20 mouse cellular contexts compared by ENCODE assay signal in genomic region chr9:86438337-86439009, GRCm38 (mm10). TPM values are rescaled to one million over a fixed set of nuclear protein-coding genes. Genes with fewer than 3 reads are reported as not detected.
DNase-seq lines count a peak whose midpoint lies in the region; ATAC-seq and TF ChIP-seq lines count a peak whose summit lies in the region.
"Had no signal": no experiment of that assay in that cellular context is flagged by ENCODE, and none has a peak within 500 bp of the region (broad histone marks: within the 10 kb centered on the region; RNA-seq: fewer than 3 reads in every experiment).

No protein-coding gene starts in this region.

- intact Hi-C loops in heart, postnatal 14 days (cut with DNase I): no loop called here

- H3K27me3 ChIP-seq in heart, embryonic 13.5 days (replicated peaks): no peaks in the 10 kb centered on the region
- H3K27me3 ChIP-seq in lung, embryonic 15.5 days: no peaks in the 10 kb centered on the region
- H3K27me3 ChIP-seq in hindbrain, postnatal 0 days (ENCODE audit: insufficient read depth, low read length): no peaks in the 10 kb centered on the region
- H3K27me3 ChIP-seq in midbrain, postnatal 0 days (ENCODE audit: insufficient read depth, low read length): no peaks in the 10 kb centered on the region
- H3K27me3 ChIP-seq: embryonic facial prominence, embryonic 15.5 days; hindbrain, embryonic 15.5 days; limb, embryonic 13.5 days; liver, embryonic 15.5 days had no signal

- H3K9me3 ChIP-seq in heart, embryonic 13.5 days: no peaks in the 10 kb centered on the region
- no peaks in the 10 kb centered on the region for H3K9me3 ChIP-seq in lung, embryonic 15.5 days
- no peaks in the 10 kb centered on the region for H3K9me3 ChIP-seq in hindbrain, postnatal 0 days (ENCODE audit: low read length)
- no peaks in the 10 kb centered on the region for H3K9me3 ChIP-seq in midbrain, postnatal 0 days (ENCODE audit: low read length)
- H3K9me3 ChIP-seq: embryonic facial prominence, embryonic 15.5 days; forebrain, embryonic 10.5 days; hindbrain, embryonic 15.5 days; limb, embryonic 13.5 days; liver, embryonic 15.5 days had no signal

- peak overlapping the region; percentile 63 for H3K27ac ChIP-seq in heart, embryonic 13.5 days (replicated peaks)
- H3K27ac ChIP-seq in lung, embryonic 15.5 days: no peak overlapping the region
- no peak overlapping the region for H3K27ac ChIP-seq in hindbrain, postnatal 0 days
- no peak overlapping the region for H3K27ac ChIP-seq in midbrain, postnatal 0 days (ENCODE audit: low read depth, low read length)
- H3K27ac ChIP-seq: embryonic facial prominence, embryonic 15.5 days; forebrain, embryonic 10.5 days; hindbrain, embryonic 15.5 days; limb, embryonic 13.5 days; liver, embryonic 15.5 days; macrophage had no signal

- 43% methylated on average over 11 of the region's 11 CpGs for WGBS in heart, embryonic 13.5 days
- WGBS in lung, embryonic 15.5 days: 44% methylated on average over 11 of the region's 11 CpGs
- 38% methylated on average over 11 of the region's 11 CpGs for WGBS in hindbrain, postnatal 0 days
- WGBS in midbrain, postnatal 0 days: 25% methylated on average over 11 of the region's 11 CpGs

- H3K9ac ChIP-seq in heart, embryonic 13.5 days: no peak overlapping the region
- H3K9ac ChIP-seq in lung, embryonic 15.5 days: no peak overlapping the region
- H3K9ac ChIP-seq in hindbrain, postnatal 0 days (replicated peaks; ENCODE audit: low read length): no peak overlapping the region
- no peak overlapping the region for H3K9ac ChIP-seq in midbrain, postnatal 0 days (replicated peaks; ENCODE audit: low read length, poor library complexity, severe bottlenecking)
- H3K9ac ChIP-seq: embryonic facial prominence, embryonic 15.5 days; hindbrain, embryonic 15.5 days; limb, embryonic 13.5 days; liver, embryonic 15.5 days had no signal

- H3K4me2 ChIP-seq in heart, embryonic 13.5 days: peak overlapping the region; percentile 54
- 0 out of 2 replicates have a peak overlapping the region, but pooled peaks have one; percentile 8 for H3K4me2 ChIP-seq in lung, embryonic 15.5 days
- 0 out of 2 replicates have a peak overlapping the region, but pooled peaks have one; percentile 5 for H3K4me2 ChIP-seq in hindbrain, postnatal 0 days (ENCODE audit: low read depth, low read length)
- H3K4me2 ChIP-seq in midbrain, postnatal 0 days (ENCODE audit: low read depth, low read length, poor library complexity, severe bottlenecking): no peak overlapping the region
- H3K4me2 ChIP-seq: embryonic facial prominence, embryonic 15.5 days; hindbrain, embryonic 15.5 days; limb, embryonic 13.5 days; liver, embryonic 15.5 days had no signal

- TF ChIP-seq CTCF in hindbrain, postnatal 0 days (IDR thresholded peaks at IDR 0.05; ENCODE audit: low read depth): no peak
- no peak for TF ChIP-seq CTCF in midbrain, postnatal 0 days (IDR thresholded peaks at IDR 0.05)

- ATAC-seq in heart, embryonic 13.5 days (ENCODE audit: extremely low read depth, insufficient number of reproducible peaks, low FRiP score, low TSS enrichment): no peak
- no peak for ATAC-seq in lung, embryonic 15.5 days (ENCODE audit: borderline replicate concordance, extremely low read depth, low FRiP score, low TSS enrichment)
- no peak for ATAC-seq in hindbrain, postnatal 0 days
- ATAC-seq in midbrain, postnatal 0 days (ENCODE audit: low FRiP score): no peak; the same call in 1 of the 2 replicates

- DNase-seq in heart, postnatal 14 days: no peak
- no peak for DNase-seq in lung, adult 18-20 months
- DNase-seq in hindbrain, postnatal 0 days (ENCODE audit: low spot score): no peak
- DNase-seq in midbrain, postnatal 0 days (ENCODE audit: low spot score): peak; percentile 10
- DNase-seq in cerebellum, postnatal 14 days: no peak
- DNase-seq: cerebellum, adult 9-11 months; embryo, embryonic 11 days; gastrocnemius, postnatal 10 days; kidney, adult 18-20 months; kidney, postnatal 25 days; layer of hippocampus, adult 9-11 months; thymus, postnatal 14 days had no signal

- H3K36me3 ChIP-seq in heart, embryonic 13.5 days: no peaks in the 10 kb centered on the region
- no peaks in the 10 kb centered on the region for H3K36me3 ChIP-seq in lung, embryonic 15.5 days
- H3K36me3 ChIP-seq in hindbrain, postnatal 0 days (ENCODE audit: insufficient read depth, low read length): no peaks in the 10 kb centered on the region
- no peaks in the 10 kb centered on the region for H3K36me3 ChIP-seq in midbrain, postnatal 0 days (ENCODE audit: insufficient read depth, low read length)
- H3K36me3 ChIP-seq: embryonic facial prominence, embryonic 15.5 days; forebrain, embryonic 10.5 days; hindbrain, embryonic 15.5 days; limb, embryonic 13.5 days; liver, embryonic 15.5 days had no signal

- H3K4me1 ChIP-seq in heart, embryonic 13.5 days: peaks cover 7% of the 10 kb centered on the region; the same call in 1 of the 2 replicates
- H3K4me1 ChIP-seq in lung, embryonic 15.5 days: peaks cover 8% of the 10 kb centered on the region; the same call in 1 of the 2 replicates
- no peaks in the 10 kb centered on the region for H3K4me1 ChIP-seq in hindbrain, postnatal 0 days (ENCODE audit: insufficient read depth, low read length)
- H3K4me1 ChIP-seq in midbrain, postnatal 0 days (ENCODE audit: insufficient read depth, low read length): peaks cover 8% of the 10 kb centered on the region; the same call in 1 of the 2 replicates
- H3K4me1 ChIP-seq: embryonic facial prominence, embryonic 15.5 days; hindbrain, embryonic 15.5 days; limb, embryonic 13.5 days; liver, embryonic 15.5 days had no signal

- peak overlapping the region; percentile 12 for H3K4me3 ChIP-seq in heart, embryonic 13.5 days
- no peak overlapping the region for H3K4me3 ChIP-seq in lung, embryonic 15.5 days
- no peak overlapping the region for H3K4me3 ChIP-seq in hindbrain, postnatal 0 days (ENCODE audit: low read length)
- H3K4me3 ChIP-seq in midbrain, postnatal 0 days (ENCODE audit: low read depth, low read length): no peak overlapping the region
- H3K4me3 ChIP-seq: embryonic facial prominence, embryonic 15.5 days; forebrain, embryonic 10.5 days; hindbrain, embryonic 15.5 days; limb, embryonic 13.5 days; liver, embryonic 15.5 days had no signal

RNA-seq across cellular contexts. Expression of gene Ube2cbp, which starts 26.3 kb away (rescaled TPM):
- polyA plus RNA-seq in heart, embryonic 13.5 days (2015; fragmentation: Nextera tagmentation; extraction: Ambion mirVana): 4.6 and 4.7 TPM in 2 replicates
- 1 to 10 TPM in 1 of 2 experiments, under 1 TPM in 1; 0.86 to 1.7 TPM for total RNA-seq in heart, postnatal 14 days (2021)
- 5.0 and 5.4 TPM in 2 replicates for polyA plus RNA-seq in lung, embryonic 15.5 days (2015; fragmentation: Nextera tagmentation; extraction: Ambion mirVana)
- 5.6 and 6.3 TPM in 2 replicates for total RNA-seq in hindbrain, postnatal 0 days (2014; rRNA removed)
- polyA plus RNA-seq in hindbrain, postnatal 0 days (2015; fragmentation: Nextera tagmentation; extraction: Ambion mirVana): 6.8 and 7.4 TPM in 2 replicates
- total RNA-seq in midbrain, postnatal 0 days (2014; rRNA removed): 8.4 and 10.3 TPM in 2 replicates
- 7.2 and 7.7 TPM in 2 replicates for polyA plus RNA-seq in midbrain, postnatal 0 days (2015; fragmentation: Nextera tagmentation; extraction: Ambion mirVana)
- polyA plus RNA-seq: macrophage had no signal

RNA-seq across cellular contexts. Expression of gene Dop1a, which starts 28.5 kb away (rescaled TPM):
- 8.8 and 8.9 TPM in 2 replicates for polyA plus RNA-seq in heart, embryonic 13.5 days (2015; fragmentation: Nextera tagmentation; extraction: Ambion mirVana)
- total RNA-seq in heart, postnatal 14 days (2021): 10 to 100 TPM; 22.2 to 24.2 TPM
- 10.3 and 12.3 TPM in 2 replicates for polyA plus RNA-seq in lung, embryonic 15.5 days (2015; fragmentation: Nextera tagmentation; extraction: Ambion mirVana)
- total RNA-seq in hindbrain, postnatal 0 days (2014; rRNA removed): 35.5 and 50.9 TPM in 2 replicates
- polyA plus RNA-seq in hindbrain, postnatal 0 days (2015; fragmentation: Nextera tagmentation; extraction: Ambion mirVana): 22.9 and 23.9 TPM in 2 replicates
- 57.0 and 85.1 TPM in 2 replicates for total RNA-seq in midbrain, postnatal 0 days (2014; rRNA removed)
- polyA plus RNA-seq in midbrain, postnatal 0 days (2015; fragmentation: Nextera tagmentation; extraction: Ambion mirVana): 21.3 and 25.8 TPM in 2 replicates
